Mouse (Mus musculus): ENCODE measurements around the gene Pip4k2b. TPM values are rescaled to one million over a fixed set of nuclear protein-coding genes. Genes with fewer than 3 reads are reported as not detected.
"Not testable (repeated sequence)": the region's sequence is repeated elsewhere in the genome, so short reads cannot be mapped to it uniquely, and the experiment has no call there.

Pip4k2b gene
- polyA plus RNA-seq, 1 experiment from 2014 or later, result 1.2 TPM

GRCm38 (mm10) chr11:97717369-97718280 lies 26.9 kb downstream of the Pip4k2b start:
- H3K9ac ChIP-seq (ENCODE audit: low read depth, low read length), result no peak overlapping the region
- H3K4me2 ChIP-seq, result no peak overlapping the region
- no peaks in the 10 kb centered on the region; the same call in 1 of the 2 replicates for H3K4me1 ChIP-seq (ENCODE audit: control insufficient read depth, insufficient read depth, low read length)
- H3K4me3 ChIP-seq (ENCODE audit: low read depth, low read length), result no peak overlapping the region
- ATAC-seq (replicated peaks; ENCODE audit: insufficient number of reproducible peaks, low FRiP score, low TSS enrichment), result no peak
- no peaks in the 10 kb centered on the region for H3K27me3 ChIP-seq (ENCODE audit: control insufficient read depth, insufficient read depth, low read length)
- H3K9me3 ChIP-seq (replicated peaks; ENCODE audit: control insufficient read depth, low read length), result no peaks in the 10 kb centered on the region
- peaks cover 46% of the 10 kb centered on the region for H3K36me3 ChIP-seq (ENCODE audit: control insufficient read depth, insufficient read depth, low read length)
- 84% methylated on average over 26 of the region's 26 CpGs for WGBS (ENCODE audit: insufficient replicate concordance)
- H3K27ac ChIP-seq (ENCODE audit: low read depth, low read length), result no peak overlapping the region

GRCm38 (mm10) chr11:97716021-97716420 lies 28.5 kb downstream of the Pip4k2b start:
- Histone ChIP-seq H3K4me3 (ENCODE audit: low read depth, low read length) (no peak overlapping the region), H3K4me1 (ENCODE audit: control insufficient read depth, insufficient read depth, low read length) (no peaks in the 10 kb centered on the region; the same call in 1 of the 2 replicates), H3K27ac (ENCODE audit: low read depth, low read length) (no peak overlapping the region; the same call in 1 of the 2 replicates), H3K9me3 (replicated peaks; ENCODE audit: control insufficient read depth, low read length) (no peaks in the 10 kb centered on the region), H3K36me3 (ENCODE audit: control insufficient read depth, insufficient read depth, low read length) (peaks cover 37% of the 10 kb centered on the region), H3K27me3 (ENCODE audit: control insufficient read depth, insufficient read depth, low read length) (no peaks in the 10 kb centered on the region), H3K4me2 (no peak overlapping the region), H3K9ac (ENCODE audit: low read depth, low read length) (no peak overlapping the region)
- ATAC-seq (replicated peaks; ENCODE audit: insufficient number of reproducible peaks, low FRiP score, low TSS enrichment), result no peak
- 72% methylated on average over 8 of the region's 8 CpGs for WGBS (ENCODE audit: insufficient replicate concordance)

GRCm38 (mm10) chr11:97714784-97715760 lies 29.4 kb downstream of the Pip4k2b start:
- 83% methylated on average over 14 of the region's 14 CpGs for WGBS (ENCODE audit: insufficient replicate concordance)
- ATAC-seq (replicated peaks; ENCODE audit: insufficient number of reproducible peaks, low FRiP score, low TSS enrichment), result no peak

GRCm38 (mm10) chr11:97714356-97714755 lies 30.1 kb downstream of the Pip4k2b start:
- Histone ChIP-seq H3K9ac (ENCODE audit: low read depth, low read length) (no peak overlapping the region), H3K4me3 (ENCODE audit: low read depth, low read length) (no peak overlapping the region), H3K36me3 (ENCODE audit: control insufficient read depth, insufficient read depth, low read length) (peaks cover 25% of the 10 kb centered on the region), H3K4me1 (ENCODE audit: control insufficient read depth, insufficient read depth, low read length) (no peaks in the 10 kb centered on the region; the same call in 1 of the 2 replicates), H3K27ac (ENCODE audit: low read depth, low read length) (no peak overlapping the region), H3K4me2 (no peak overlapping the region), H3K27me3 (ENCODE audit: control insufficient read depth, insufficient read depth, low read length) (no peaks in the 10 kb centered on the region), H3K9me3 (replicated peaks; ENCODE audit: control insufficient read depth, low read length) (no peaks in the 10 kb centered on the region)
- ATAC-seq (replicated peaks; ENCODE audit: insufficient number of reproducible peaks, low FRiP score, low TSS enrichment), result no peak
- 95% methylated on average over 3 of the region's 3 CpGs for WGBS (ENCODE audit: insufficient replicate concordance)

More at GRCm38 (mm10) chr11:97714784-97715760, 29.4 kb downstream of the Pip4k2b start:
- no peak overlapping the region for H3K4me2 ChIP-seq
- H3K9me3 ChIP-seq (replicated peaks; ENCODE audit: control insufficient read depth, low read length), result no peaks in the 10 kb centered on the region
- H3K9ac ChIP-seq (ENCODE audit: low read depth, low read length), result no peak overlapping the region
- H3K36me3 ChIP-seq (ENCODE audit: control insufficient read depth, insufficient read depth, low read length), result peaks cover 31% of the 10 kb centered on the region
- H3K27ac ChIP-seq (ENCODE audit: low read depth, low read length), result no peak overlapping the region
- H3K27me3 ChIP-seq (ENCODE audit: control insufficient read depth, insufficient read depth, low read length), result no peaks in the 10 kb centered on the region
- no peak overlapping the region for H3K4me3 ChIP-seq (ENCODE audit: low read depth, low read length)
- H3K4me1 ChIP-seq (ENCODE audit: control insufficient read depth, insufficient read depth, low read length), result no peaks in the 10 kb centered on the region; the same call in 1 of the 2 replicates

GRCm38 (mm10) chr11:97713896-97714295 lies 30.6 kb downstream of the Pip4k2b start:
- H3K4me1 ChIP-seq (ENCODE audit: control insufficient read depth, insufficient read depth, low read length), result no peaks in the 10 kb centered on the region; the same call in 1 of the 2 replicates
- H3K9ac ChIP-seq (ENCODE audit: low read depth, low read length), result no peak overlapping the region
- no peaks in the 10 kb centered on the region for H3K9me3 ChIP-seq (replicated peaks; ENCODE audit: control insufficient read depth, low read length)
- 80% methylated on average over 8 of the region's 8 CpGs for WGBS (ENCODE audit: insufficient replicate concordance)
- H3K36me3 ChIP-seq (ENCODE audit: control insufficient read depth, insufficient read depth, low read length), result peaks cover 27% of the 10 kb centered on the region
- no peak overlapping the region for H3K4me3 ChIP-seq (ENCODE audit: low read depth, low read length)
- no peak overlapping the region for H3K27ac ChIP-seq (ENCODE audit: low read depth, low read length)
- H3K4me2 ChIP-seq, result no peak overlapping the region
- no peaks in the 10 kb centered on the region for H3K27me3 ChIP-seq (ENCODE audit: control insufficient read depth, insufficient read depth, low read length)
- no peak for ATAC-seq (replicated peaks; ENCODE audit: insufficient number of reproducible peaks, low FRiP score, low TSS enrichment)

- Histone ChIP-seq H3K4me1 (ENCODE audit: control insufficient read depth, insufficient read depth, low read length) (no peaks in the 10 kb centered on the region; the same call in 1 of the 2 replicates), H3K27me3 (ENCODE audit: control insufficient read depth, insufficient read depth, low read length) (no peaks in the 10 kb centered on the region), H3K4me2 (no peak overlapping the region), H3K9ac (ENCODE audit: low read depth, low read length) (no peak overlapping the region), H3K4me3 (ENCODE audit: low read depth, low read length) (no peak overlapping the region), H3K27ac (ENCODE audit: low read depth, low read length) (no peak overlapping the region), H3K36me3 (ENCODE audit: control insufficient read depth, insufficient read depth, low read length) (peaks cover 28% of the 10 kb centered on the region), H3K9me3 (replicated peaks; ENCODE audit: control insufficient read depth, low read length) (no peaks in the 10 kb centered on the region)
- no peak for ATAC-seq (replicated peaks; ENCODE audit: insufficient number of reproducible peaks, low FRiP score, low TSS enrichment)
- 93% methylated on average over 15 of the region's 15 CpGs for WGBS (ENCODE audit: insufficient replicate concordance)
Observed at GRCm38 (mm10) chr11:97712286-97712685, 32.2 kb downstream of the Pip4k2b start.

GRCm38 (mm10) chr11:97711200-97711900 lies 33.2 kb downstream of the Pip4k2b start:
- H3K4me3 ChIP-seq (ENCODE audit: low read depth, low read length), result no peak overlapping the region
- no peaks in the 10 kb centered on the region; the same call in 1 of the 2 replicates for H3K4me1 ChIP-seq (ENCODE audit: control insufficient read depth, insufficient read depth, low read length)

GRCm38 (mm10) chr11:97710067-97710466 lies 34.4 kb downstream of the Pip4k2b start:
- ATAC-seq (replicated peaks; ENCODE audit: insufficient number of reproducible peaks, low FRiP score, low TSS enrichment); H3K4me1 ChIP-seq (ENCODE audit: control insufficient read depth, insufficient read depth, low read length): not testable (repeated sequence)
- 73% methylated on average over 2 of the region's 2 CpGs for WGBS (ENCODE audit: insufficient replicate concordance)

More at GRCm38 (mm10) chr11:97711200-97711900, 33.2 kb downstream of the Pip4k2b start:
- no peak overlapping the region for H3K4me2 ChIP-seq
- 81% methylated on average over 13 of the region's 13 CpGs for WGBS (ENCODE audit: insufficient replicate concordance)
- H3K27me3 ChIP-seq (ENCODE audit: control insufficient read depth, insufficient read depth, low read length), result no peaks in the 10 kb centered on the region
- no peak for ATAC-seq (replicated peaks; ENCODE audit: insufficient number of reproducible peaks, low FRiP score, low TSS enrichment)
- H3K9me3 ChIP-seq (replicated peaks; ENCODE audit: control insufficient read depth, low read length), result no peaks in the 10 kb centered on the region
- no peak overlapping the region for H3K9ac ChIP-seq (ENCODE audit: low read depth, low read length)
- peaks cover 36% of the 10 kb centered on the region for H3K36me3 ChIP-seq (ENCODE audit: control insufficient read depth, insufficient read depth, low read length)
- H3K27ac ChIP-seq (ENCODE audit: low read depth, low read length), result no peak overlapping the region

More at GRCm38 (mm10) chr11:97710067-97710466, 34.4 kb downstream of the Pip4k2b start:
- H3K4me3 ChIP-seq (ENCODE audit: low read depth, low read length); H3K27me3 ChIP-seq (ENCODE audit: control insufficient read depth, insufficient read depth, low read length); H3K9ac ChIP-seq (ENCODE audit: low read depth, low read length); H3K9me3 ChIP-seq (replicated peaks; ENCODE audit: control insufficient read depth, low read length); H3K27ac ChIP-seq (ENCODE audit: low read depth, low read length); H3K4me2 ChIP-seq: not testable (repeated sequence)
- H3K36me3 ChIP-seq (ENCODE audit: control insufficient read depth, insufficient read depth, low read length), result peaks cover 32% of the 10 kb centered on the region

Measured in heart, embryonic 11.5 days (tissue).